Comparison of ENCODE assay signal across 8 mouse cellular contexts in genomic region chr6:124741842-124742241, GRCm38 (mm10). TPM values are rescaled to one million over a fixed set of nuclear protein-coding genes. Genes with fewer than 3 reads are reported as not detected.
DNase-seq lines count a peak whose midpoint lies in the region; ATAC-seq and TF ChIP-seq lines count a peak whose summit lies in the region.

No protein-coding gene starts in this region.

- peak overlapping the region; percentile 89 for H3K9ac ChIP-seq in kidney, embryonic 16.5 days (replicated peaks; ENCODE audit: low read length)
- H3K9ac ChIP-seq in embryonic facial prominence, embryonic 11.5 days (replicated peaks; ENCODE audit: low read length): peak overlapping the region; percentile 71
- peak overlapping the region; percentile 74 for H3K9ac ChIP-seq in intestine, embryonic 14.5 days (ENCODE audit: low read length)

- H3ac ChIP-seq in myocyte (ENCODE audit: control insufficient read depth, insufficient read length): no peak overlapping the region

- H3K4me1 ChIP-seq in kidney, embryonic 16.5 days (ENCODE audit: insufficient read depth, low read length): peaks cover 48% of the 10 kb centered on the region
- peaks cover 5% of the 10 kb centered on the region; the same call in 1 of the 2 replicates for H3K4me1 ChIP-seq in embryonic facial prominence, embryonic 11.5 days (ENCODE audit: control insufficient read depth, insufficient read depth, low read length)
- peaks cover 37% of the 10 kb centered on the region for H3K4me1 ChIP-seq in intestine, embryonic 14.5 days (replicated peaks; ENCODE audit: control insufficient read depth, insufficient read depth, low read length)

- no peaks in the 10 kb centered on the region for H3K79me2 ChIP-seq in myocyte (ENCODE audit: control insufficient read depth, insufficient read depth)

- no peaks in the 10 kb centered on the region for H3K27me3 ChIP-seq in kidney, embryonic 16.5 days (ENCODE audit: insufficient read depth, low read length)
- no peaks in the 10 kb centered on the region for H3K27me3 ChIP-seq in embryonic facial prominence, embryonic 11.5 days (ENCODE audit: control insufficient read depth, insufficient read depth, low read length)
- no peaks in the 10 kb centered on the region for H3K27me3 ChIP-seq in intestine, embryonic 14.5 days (replicated peaks; ENCODE audit: control insufficient read depth, insufficient read depth, low read length)
- no peaks in the 10 kb centered on the region for H3K27me3 ChIP-seq in myocyte (ENCODE audit: control insufficient read depth, insufficient read depth, insufficient read length)

- no peak for TF ChIP-seq POLR2A in myocyte (IDR thresholded peaks at IDR 0.05; ENCODE audit: insufficient read length, low read depth)

- no peak for ATAC-seq in kidney, embryonic 16.5 days (ENCODE audit: low FRiP score, low TSS enrichment)
- no peak for ATAC-seq in embryonic facial prominence, embryonic 11.5 days (replicated peaks; ENCODE audit: insufficient number of reproducible peaks, low FRiP score, low TSS enrichment, low read depth)
- no peak for ATAC-seq in intestine, embryonic 14.5 days (replicated peaks; ENCODE audit: low FRiP score, low TSS enrichment, low read depth)

- peak overlapping the region; percentile 67 for H3K4me3 ChIP-seq in kidney, embryonic 16.5 days (ENCODE audit: low read length)
- H3K4me3 ChIP-seq in embryonic facial prominence, embryonic 11.5 days (ENCODE audit: low read depth, low read length): no peak overlapping the region
- H3K4me3 ChIP-seq in intestine, embryonic 14.5 days (ENCODE audit: low read depth, low read length): peak overlapping the region; percentile 59; the same call in 1 of the 2 replicates
- peak overlapping the region; percentile 67 for H3K4me3 ChIP-seq in myocyte

- H3K4me2 ChIP-seq in kidney, embryonic 16.5 days (replicated peaks; ENCODE audit: low read depth, low read length): peak overlapping the region; percentile 78
- H3K4me2 ChIP-seq in embryonic facial prominence, embryonic 11.5 days (ENCODE audit: low read depth, low read length): peak overlapping the region; percentile 74
- peak overlapping the region; percentile 71 for H3K4me2 ChIP-seq in intestine, embryonic 14.5 days (ENCODE audit: low read length)
- H3K4me2 ChIP-seq in myocyte (ENCODE audit: low read depth): peak overlapping the region; percentile 89

- peaks cover 13% of the 10 kb centered on the region; the same call in 1 of the 2 replicates for H3K36me3 ChIP-seq in kidney, embryonic 16.5 days (ENCODE audit: insufficient read depth, low read length)
- H3K36me3 ChIP-seq in embryonic facial prominence, embryonic 11.5 days (replicated peaks; ENCODE audit: control insufficient read depth, insufficient read depth, low read depth, low read length): peaks cover 4% of the 10 kb centered on the region
- peaks cover 28% of the 10 kb centered on the region for H3K36me3 ChIP-seq in intestine, embryonic 14.5 days (ENCODE audit: control insufficient read depth, insufficient read depth, low read length)
- no peaks in the 10 kb centered on the region for H3K36me3 ChIP-seq in myocyte (ENCODE audit: control insufficient read depth, insufficient read depth)

- WGBS in kidney, embryonic 16.5 days: 69% methylated on average over 3 of the region's 3 CpGs
- 78% methylated on average over 3 of the region's 3 CpGs for WGBS in embryonic facial prominence, embryonic 11.5 days
- WGBS in intestine, embryonic 14.5 days: 72% methylated on average over 3 of the region's 3 CpGs

- DNase-seq in kidney, adult 18-20 months: no peak
- DNase-seq in embryonic facial prominence, embryonic 11.5 days (ENCODE audit: low spot score): no peak
- DNase-seq in intestine, embryonic 14.5 days (ENCODE audit: low spot score): no peak
- no peak for DNase-seq in spleen, adult 12 weeks (ENCODE audit: low spot score)
- DNase-seq in Muller cell, postnatal 12 days (ENCODE audit: inconsistent ontology term): no peak
- no peak for DNase-seq in right cerebral cortex, adult 2 months (ENCODE audit: low spot score in 2 of 2)

- no peaks in the 10 kb centered on the region for H3K9me3 ChIP-seq in kidney, embryonic 16.5 days (ENCODE audit: low read length)
- no peaks in the 10 kb centered on the region for H3K9me3 ChIP-seq in embryonic facial prominence, embryonic 11.5 days (replicated peaks; ENCODE audit: control insufficient read depth, low read length)
- H3K9me3 ChIP-seq in intestine, embryonic 14.5 days (ENCODE audit: control insufficient read depth, low read length): no peaks in the 10 kb centered on the region

- peak overlapping the region; percentile 99 for H3K27ac ChIP-seq in kidney, embryonic 16.5 days (ENCODE audit: low read length)
- peak overlapping the region; percentile 98 for H3K27ac ChIP-seq in embryonic facial prominence, embryonic 11.5 days (replicated peaks; ENCODE audit: low read depth, low read length)
- H3K27ac ChIP-seq in intestine, embryonic 14.5 days (ENCODE audit: low read depth): peak overlapping the region; percentile 95

TF ChIP-seq in myocyte, 11 proteins besides CTCF, POLR2A, EP300 and RAD21:
- TF ChIP-seq MYOD1 (IDR thresholded peaks at IDR 0.05; ENCODE audit: control insufficient read depth in 1 of 3, insufficient read length in 2 of 3, low read depth in 2 of 3) (no peak), CEBPB (IDR thresholded peaks at IDR 0.05; ENCODE audit: insufficient read depth, poor library complexity, severe bottlenecking) (no peak), TCF3 (IDR thresholded peaks at IDR 0.05; ENCODE audit: insufficient read length, low read depth) (no peak), TCF12 (IDR thresholded peaks at IDR 0.05; ENCODE audit: insufficient read depth, poor library complexity, severe bottlenecking) (no peak), MAX (IDR thresholded peaks at IDR 0.05; ENCODE audit: low read depth) (no peak), E2F4 (IDR thresholded peaks at IDR 0.05; ENCODE audit: insufficient read depth) (no peak), SRF (IDR thresholded peaks at IDR 0.05; ENCODE audit: control insufficient read depth, insufficient read length, low read depth) (no peak), USF1 (IDR thresholded peaks at IDR 0.05; ENCODE audit: low read depth) (no peak), REST (IDR thresholded peaks at IDR 0.05; ENCODE audit: insufficient read depth, insufficient read length) (no peak), MYOG (IDR thresholded peaks at IDR 0.05; ENCODE audit: control insufficient read depth in 1 of 3, insufficient read depth in 1 of 3, insufficient read length in 2 of 3, low read depth in 2 of 3) (no peak), POLR2AphosphoS2 (IDR thresholded peaks at IDR 0.05; ENCODE audit: insufficient read length, low read depth) (no peak)

RNA-seq across cellular contexts. Expression of gene Grcc10, which starts 0.7 kb away (rescaled TPM):
- polyA plus RNA-seq in kidney, embryonic 16.5 days (2015; fragmentation: Nextera tagmentation; extraction: Ambion mirVana): 527 and 541 TPM in 2 replicates
- polyA plus RNA-seq in embryonic facial prominence, embryonic 11.5 days (2014; fragmentation: Nextera tagmentation; extraction: Ambion mirVana): 518 and 553 TPM in 2 replicates
- 440 and 466 TPM in 2 replicates for polyA plus RNA-seq in intestine, embryonic 14.5 days (2014; fragmentation: Nextera tagmentation; extraction: Ambion mirVana)
- polyA plus RNA-seq in myocyte (2012; fragmentation: generic; extraction: Trizol): 287 TPM

RNA-seq across cellular contexts. Expression of gene Ptpn6, which starts 3.3 kb away (rescaled TPM):
- 13.8 and 16.4 TPM in 2 replicates for polyA plus RNA-seq in kidney, embryonic 16.5 days (2015; fragmentation: Nextera tagmentation; extraction: Ambion mirVana)
- 6.0 and 11.2 TPM in 2 replicates for polyA plus RNA-seq in embryonic facial prominence, embryonic 11.5 days (2014; fragmentation: Nextera tagmentation; extraction: Ambion mirVana)
- 11.7 and 14.1 TPM in 2 replicates for polyA plus RNA-seq in intestine, embryonic 14.5 days (2014; fragmentation: Nextera tagmentation; extraction: Ambion mirVana)
- polyA plus RNA-seq in myocyte (2012; fragmentation: generic; extraction: Trizol): 3.1 TPM

RNA-seq across cellular contexts. Expression of gene Gm45234, which starts 14.0 kb away (rescaled TPM):
- polyA plus RNA-seq in kidney, embryonic 16.5 days (2015; fragmentation: Nextera tagmentation; extraction: Ambion mirVana): 0.14 TPM in 1 of 2 replicates, not detected in the other
- polyA plus RNA-seq in embryonic facial prominence, embryonic 11.5 days (2014; fragmentation: Nextera tagmentation; extraction: Ambion mirVana): not detected in 2 replicates
- not detected in 2 replicates for polyA plus RNA-seq in intestine, embryonic 14.5 days (2014; fragmentation: Nextera tagmentation; extraction: Ambion mirVana)
- not detected for polyA plus RNA-seq in myocyte (2012; fragmentation: generic; extraction: Trizol)

RNA-seq across cellular contexts. Expression of gene Atn1, which starts 14.5 kb away (rescaled TPM):
- 16.4 and 20.2 TPM in 2 replicates for polyA plus RNA-seq in kidney, embryonic 16.5 days (2015; fragmentation: Nextera tagmentation; extraction: Ambion mirVana)
- 9.0 and 9.6 TPM in 2 replicates for polyA plus RNA-seq in embryonic facial prominence, embryonic 11.5 days (2014; fragmentation: Nextera tagmentation; extraction: Ambion mirVana)
- 12.1 TPM in 2 replicates for polyA plus RNA-seq in intestine, embryonic 14.5 days (2014; fragmentation: Nextera tagmentation; extraction: Ambion mirVana)
- polyA plus RNA-seq in myocyte (2012; fragmentation: generic; extraction: Trizol): 39.4 TPM

RNA-seq across cellular contexts. Expression of gene Eno2, which starts 27.6 kb away (rescaled TPM):
- polyA plus RNA-seq in kidney, embryonic 16.5 days (2015; fragmentation: Nextera tagmentation; extraction: Ambion mirVana): 10.9 and 15.3 TPM in 2 replicates
- 4.3 and 4.5 TPM in 2 replicates for polyA plus RNA-seq in embryonic facial prominence, embryonic 11.5 days (2014; fragmentation: Nextera tagmentation; extraction: Ambion mirVana)
- polyA plus RNA-seq in intestine, embryonic 14.5 days (2014; fragmentation: Nextera tagmentation; extraction: Ambion mirVana): 7.6 and 8.0 TPM in 2 replicates
- 19.5 TPM for polyA plus RNA-seq in myocyte (2012; fragmentation: generic; extraction: Trizol)
